Mouse (Mus musculus): Measurements from ENCODE around the gene C77080. TPM values are rescaled to one million over a fixed set of nuclear protein-coding genes. Genes with fewer than 3 reads are reported as not detected.
A peak's percentile ranks its signal among the peaks of the same experiment; 100 is the strongest.

Gene C77080
- polyA plus RNA-seq, 1 experiment from 2014 or later = 0.92 TPM

GRCm38 (mm10) chr4:129234488-129234887, 26.7 kb downstream of the C77080 start:
- no peaks in the 10 kb centered on the region for H3K36me3 ChIP-seq
- ATAC-seq = peak; percentile 71
- H3K4me3 ChIP-seq = no peak overlapping the region
- peaks cover 70% of the 10 kb centered on the region for H3K27me3 ChIP-seq (replicated peaks)
- peak overlapping the region; percentile 51 for H3K4me2 ChIP-seq
- 9% methylated on average over 7 of the region's 7 CpGs for WGBS (ENCODE audit: insufficient replicate concordance)
- H3K9ac ChIP-seq = peak overlapping the region; percentile 12; the same call in 1 of the 2 replicates
- no peaks in the 10 kb centered on the region for H3K9me3 ChIP-seq (replicated peaks)
- H3K4me1 ChIP-seq = peaks cover 85% of the 10 kb centered on the region
- H3K27ac ChIP-seq = peak overlapping the region; percentile 81

- peaks cover 69% of the 10 kb centered on the region for H3K4me1 ChIP-seq
- no peak for ATAC-seq
- WGBS (ENCODE audit: insufficient replicate concordance) = 72% methylated on average over 9 of the region's 9 CpGs
- no peak overlapping the region for H3K27ac ChIP-seq
- H3K9ac ChIP-seq = no peak overlapping the region
- no peaks in the 10 kb centered on the region for H3K36me3 ChIP-seq
- H3K4me2 ChIP-seq = no peak overlapping the region
- H3K9me3 ChIP-seq (replicated peaks) = no peaks in the 10 kb centered on the region
- no peak overlapping the region for H3K4me3 ChIP-seq
- H3K27me3 ChIP-seq (replicated peaks) = peaks cover 70% of the 10 kb centered on the region
These were observed 28.4 kb downstream of the C77080 start for GRCm38 (mm10) chr4:129232561-129233360.

GRCm38 (mm10) chr4:129231594-129232450, 29.4 kb downstream of the C77080 start:
- H3K36me3 ChIP-seq = no peaks in the 10 kb centered on the region
- H3K27me3 ChIP-seq (replicated peaks) = peaks cover 70% of the 10 kb centered on the region
- H3K27ac ChIP-seq = no peak overlapping the region
- H3K4me2 ChIP-seq = peak overlapping the region; percentile 32
- peaks cover 71% of the 10 kb centered on the region for H3K4me1 ChIP-seq
- H3K4me3 ChIP-seq = no peak overlapping the region
- peak; percentile 38; the same call in 1 of the 2 replicates for ATAC-seq
- no peaks in the 10 kb centered on the region for H3K9me3 ChIP-seq (replicated peaks)
- WGBS (ENCODE audit: insufficient replicate concordance) = 60% methylated on average over 12 of the region's 12 CpGs
- H3K9ac ChIP-seq = no peak overlapping the region

- 44% methylated on average over 8 of the region's 8 CpGs for WGBS (ENCODE audit: insufficient replicate concordance)
- H3K9ac ChIP-seq = no peak overlapping the region
- H3K4me2 ChIP-seq = peak overlapping the region; percentile 32; the same call in 1 of the 2 replicates
- H3K27me3 ChIP-seq (replicated peaks) = peaks cover 73% of the 10 kb centered on the region
- H3K4me3 ChIP-seq = no peak overlapping the region
- no peak overlapping the region for H3K27ac ChIP-seq
- no peak for ATAC-seq
- no peaks in the 10 kb centered on the region for H3K9me3 ChIP-seq (replicated peaks)
- H3K36me3 ChIP-seq = no peaks in the 10 kb centered on the region
- H3K4me1 ChIP-seq = peaks cover 63% of the 10 kb centered on the region
These were observed 30.3 kb downstream of the C77080 start for GRCm38 (mm10) chr4:129230926-129231325.

GRCm38 (mm10) chr4:129227985-129228381, 33.2 kb downstream of the C77080 start:
- no peak overlapping the region for H3K27ac ChIP-seq

GRCm38 (mm10) chr4:129227170-129227984, 33.8 kb downstream of the C77080 start:
- Histone ChIP-seq H3K36me3 (no peaks in the 10 kb centered on the region), H3K9ac (no peak overlapping the region), H3K4me3 (no peak overlapping the region), H3K27me3 (replicated peaks) (peaks cover 99% of the 10 kb centered on the region), H3K9me3 (replicated peaks) (no peaks in the 10 kb centered on the region), H3K4me2 (peak overlapping the region; percentile 34), H3K27ac (no peak overlapping the region), H3K4me1 (peaks cover 40% of the 10 kb centered on the region)
- WGBS (ENCODE audit: insufficient replicate concordance) = 17% methylated on average over 22 of the region's 22 CpGs
- ATAC-seq = no peak

More at GRCm38 (mm10) chr4:129227985-129228381, 33.2 kb downstream of the C77080 start:
- Histone ChIP-seq H3K36me3 (no peaks in the 10 kb centered on the region), H3K27me3 (replicated peaks) (peaks cover 99% of the 10 kb centered on the region), H3K4me3 (no peak overlapping the region), H3K4me2 (peak overlapping the region; percentile 34; the same call in 1 of the 2 replicates), H3K9me3 (replicated peaks) (no peaks in the 10 kb centered on the region), H3K4me1 (peaks cover 46% of the 10 kb centered on the region), H3K9ac (no peak overlapping the region)
- 45% methylated on average over 8 of the region's 8 CpGs for whole genome bisulfite sequencing (ENCODE audit: insufficient replicate concordance)
- no peak for ATAC-seq

- H3K4me2 ChIP-seq = no peak overlapping the region
- ATAC-seq = no peak
- WGBS (ENCODE audit: insufficient replicate concordance) = 30% methylated on average over 5 of the region's 5 CpGs
These were observed 34.7 kb downstream of the C77080 start for GRCm38 (mm10) chr4:129226441-129226963.

GRCm38 (mm10) chr4:129225315-129225714, 35.9 kb downstream of the C77080 start:
- WGBS (ENCODE audit: insufficient replicate concordance) = 85% methylated on average over 12 of the region's 12 CpGs
- no peak overlapping the region for H3K4me3 ChIP-seq
- H3K4me2 ChIP-seq = no peak overlapping the region
- H3K27me3 ChIP-seq (replicated peaks) = peaks cover 97% of the 10 kb centered on the region
- peaks cover 3% of the 10 kb centered on the region for H3K36me3 ChIP-seq
- H3K9ac ChIP-seq = no peak overlapping the region
- H3K27ac ChIP-seq = no peak overlapping the region
- no peak for ATAC-seq
- H3K4me1 ChIP-seq = peaks cover 21% of the 10 kb centered on the region
- H3K9me3 ChIP-seq (replicated peaks) = no peaks in the 10 kb centered on the region

More at GRCm38 (mm10) chr4:129226441-129226963, 34.7 kb downstream of the C77080 start:
- H3K4me3 ChIP-seq = no peak overlapping the region
- peaks cover 32% of the 10 kb centered on the region for H3K4me1 ChIP-seq
- peaks cover 99% of the 10 kb centered on the region for H3K27me3 ChIP-seq (replicated peaks)
- H3K27ac ChIP-seq = no peak overlapping the region
- H3K36me3 ChIP-seq = no peaks in the 10 kb centered on the region
- H3K9ac ChIP-seq = no peak overlapping the region
- H3K9me3 ChIP-seq (replicated peaks) = no peaks in the 10 kb centered on the region

GRCm38 (mm10) chr4:129223421-129224281, 37.6 kb downstream of the C77080 start:
- Histone ChIP-seq H3K4me2 (peak overlapping the region; percentile 55), H3K27ac (no peak overlapping the region), H3K36me3 (peaks cover 20% of the 10 kb centered on the region), H3K27me3 (replicated peaks) (peaks cover 81% of the 10 kb centered on the region), H3K9ac (no peak overlapping the region), H3K9me3 (replicated peaks) (no peaks in the 10 kb centered on the region), H3K4me3 (peak overlapping the region; percentile 18; the same call in 1 of the 2 replicates), H3K4me1 (peaks cover 21% of the 10 kb centered on the region)
- no peak for ATAC-seq
- 20% methylated on average over 55 of the region's 55 CpGs for WGBS (ENCODE audit: insufficient replicate concordance)

- H3K4me2 ChIP-seq = no peak overlapping the region
- peaks cover 67% of the 10 kb centered on the region for H3K27me3 ChIP-seq (replicated peaks)
- H3K4me1 ChIP-seq = peaks cover 15% of the 10 kb centered on the region
- H3K27ac ChIP-seq = no peak overlapping the region
- H3K9me3 ChIP-seq (replicated peaks) = no peaks in the 10 kb centered on the region
- ATAC-seq = no peak
- peaks cover 33% of the 10 kb centered on the region for H3K36me3 ChIP-seq
- no peak overlapping the region for H3K9ac ChIP-seq
- WGBS (ENCODE audit: insufficient replicate concordance) = 45% methylated on average over 31 of the region's 31 CpGs
- no peak overlapping the region for H3K4me3 ChIP-seq
These were observed 38.9 kb downstream of the C77080 start for GRCm38 (mm10) chr4:129222019-129222925.
